Mouse (Mus musculus) heart, adult 2 months (tissue): ENCODE measurements around the gene Ly9.

Experiments used
- CTCF ChIP-seq: fragments of 200-600 bp; IDR thresholded peaks from 2 replicates; pipeline ENCODE4 v1.8.1; 2022; ENCODE audit warnings: antibody characterized with exemption, mild to moderate bottlenecking, moderate library complexity
- EP300 ChIP-seq: fragments of 200-500 bp; IDR thresholded peaks from 2 replicates; pipeline ENCODE4 v1.6.1; 2011; ENCODE audit warnings: low read depth, low read length, control low read depth; ENCODE audit not compliant: insufficient read depth
- POLR2A ChIP-seq: fragments of 200-500 bp; IDR thresholded peaks from 2 replicates; pipeline ENCODE4 v1.6.1; 2011; ENCODE audit warnings: mild to moderate bottlenecking, low read depth, low read length, control low read depth; ENCODE audit not compliant: insufficient read depth

GRCm38 (mm10) chr1:171563042-171563441, 44.2 kb downstream of the Ly9 start:
- TF ChIP-seq CTCF (no peak), POLR2A (no peak), EP300 (no peak)
